Mouse (Mus musculus): ENCODE results near the gene Tab1. TPM values are rescaled to one million over a fixed set of nuclear protein-coding genes. Genes with fewer than 3 reads are reported as not detected.
A peak's percentile ranks its signal among the peaks of the same experiment; 100 is the strongest.

Gene Tab1
- polyA plus RNA-seq, 1 experiment from 2014 or later = 47.5 TPM

DNA sequence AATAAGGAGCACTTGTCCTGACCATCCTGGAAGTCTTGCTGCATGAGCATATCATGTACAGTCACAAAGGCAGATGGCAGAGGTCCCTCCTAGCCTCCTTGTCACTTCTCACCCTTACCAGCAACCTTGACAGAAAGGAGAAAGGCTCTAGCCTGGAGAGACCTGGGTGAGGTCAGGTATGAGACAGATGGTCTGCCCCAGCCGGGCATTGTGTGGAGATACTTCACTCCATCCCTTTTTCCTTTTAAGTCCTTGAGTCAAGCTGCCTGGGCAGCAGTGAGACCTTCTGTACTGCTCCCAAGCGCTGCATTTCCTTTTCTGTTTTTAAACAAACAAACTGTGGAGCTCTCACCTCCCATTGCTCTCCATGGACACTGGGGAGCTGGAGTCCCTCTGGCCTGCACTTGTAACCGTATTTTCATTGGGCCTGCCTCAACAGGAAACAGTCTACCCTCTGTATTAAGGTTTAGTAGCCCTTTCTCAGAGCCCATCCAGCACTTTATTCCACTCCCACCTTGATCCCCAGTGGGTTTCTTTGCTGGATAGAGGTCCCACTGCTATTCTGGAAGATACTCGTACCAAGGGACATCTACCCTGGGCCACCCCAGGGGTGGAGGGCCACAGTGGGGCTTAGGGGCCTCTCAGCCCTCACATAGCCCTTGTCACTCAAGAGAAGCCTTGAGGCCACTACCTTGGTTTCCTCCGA lies 25.2 kb downstream of the Tab1 start:
- no peak overlapping the region for H3K4me2 ChIP-seq (replicated peaks)
- H3K4me1 ChIP-seq = peaks cover 35% of the 10 kb centered on the region
- no peak for ATAC-seq (ENCODE audit: insufficient number of reproducible peaks, insufficient read depth, low FRiP score, low TSS enrichment)
- peaks cover 90% of the 10 kb centered on the region for H3K36me3 ChIP-seq
- no peak overlapping the region for H3K9ac ChIP-seq
- 49% methylated on average over 5 of the region's 5 CpGs for WGBS
- no peaks in the 10 kb centered on the region for H3K27me3 ChIP-seq
- no peak overlapping the region for H3K4me3 ChIP-seq
- no peaks in the 10 kb centered on the region for H3K9me3 ChIP-seq
- H3K27ac ChIP-seq = peak overlapping the region; percentile 91; the same call in 1 of the 2 replicates

DNA sequence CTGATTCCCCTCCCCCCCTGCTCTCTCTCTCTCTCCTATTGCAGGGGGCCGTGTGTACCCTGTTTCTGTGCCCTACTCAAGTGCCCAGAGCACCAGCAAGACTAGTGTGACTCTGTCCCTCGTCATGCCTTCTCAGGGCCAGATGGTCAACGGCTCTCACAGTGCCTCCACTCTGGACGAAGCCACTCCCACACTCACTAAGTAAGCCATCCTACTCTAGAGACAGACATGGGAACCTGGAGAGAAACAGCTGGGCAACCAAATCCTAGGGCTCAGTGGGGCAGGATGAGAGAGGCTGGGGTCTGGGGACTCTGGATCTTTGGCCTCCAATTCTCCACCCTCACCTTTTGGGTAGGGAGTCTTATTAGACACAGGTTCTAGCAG lies 25.8 kb downstream of the Tab1 start:
- Histone ChIP-seq H3K9me3 (no peaks in the 10 kb centered on the region), H3K27ac (peak overlapping the region; percentile 91), H3K4me1 (peaks cover 35% of the 10 kb centered on the region), H3K27me3 (no peaks in the 10 kb centered on the region), H3K4me3 (no peak overlapping the region), H3K9ac (no peak overlapping the region), H3K36me3 (peaks cover 85% of the 10 kb centered on the region), H3K4me2 (replicated peaks) (no peak overlapping the region)
- WGBS = 33% methylated on average over 4 of the region's 4 CpGs
- no peak for ATAC-seq (ENCODE audit: insufficient number of reproducible peaks, insufficient read depth, low FRiP score, low TSS enrichment)

DNA sequence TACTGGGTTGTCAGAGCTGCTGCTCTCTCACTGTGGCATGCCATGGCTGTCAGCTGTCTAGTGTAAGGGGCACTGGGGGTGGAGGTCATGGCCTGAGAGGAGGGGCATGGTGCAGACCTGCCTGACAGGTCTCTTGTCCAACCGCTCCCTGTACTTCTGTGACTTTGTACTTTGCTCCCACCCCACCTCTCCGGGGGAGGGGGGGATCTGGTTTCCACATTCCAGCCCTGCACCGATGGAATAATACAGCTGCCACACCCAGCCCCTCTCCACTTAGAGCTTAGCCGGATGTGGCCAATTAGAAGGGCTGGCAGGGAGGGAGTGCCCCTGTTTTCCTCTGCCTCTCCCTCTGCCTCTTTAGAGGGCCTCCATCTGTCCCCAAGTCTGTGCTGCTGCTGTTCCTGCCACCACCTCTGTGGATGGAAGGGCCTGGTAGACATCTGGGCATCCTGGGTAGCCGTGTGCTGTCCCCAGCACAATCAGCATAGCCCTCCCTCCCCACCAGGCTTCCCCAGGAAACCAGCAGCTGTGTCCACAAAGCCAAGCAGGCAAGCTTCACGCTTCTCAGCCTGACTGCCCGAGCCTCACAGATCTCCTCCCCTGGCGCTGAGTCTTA lies 26.5 kb downstream of the Tab1 start:
- no peaks in the 10 kb centered on the region for H3K9me3 ChIP-seq
- H3K4me3 ChIP-seq = no peak overlapping the region
- H3K4me2 ChIP-seq (replicated peaks) = no peak overlapping the region
- H3K36me3 ChIP-seq = peaks cover 78% of the 10 kb centered on the region
- H3K9ac ChIP-seq = peak overlapping the region; percentile 38; the same call in 1 of the 2 replicates
- peak; percentile 75 for ATAC-seq (ENCODE audit: insufficient number of reproducible peaks, insufficient read depth, low FRiP score, low TSS enrichment)
- H3K27ac ChIP-seq = peak overlapping the region; percentile 91
- 7% methylated on average over 8 of the region's 8 CpGs for WGBS
- no peaks in the 10 kb centered on the region for H3K27me3 ChIP-seq
- peaks cover 35% of the 10 kb centered on the region for H3K4me1 ChIP-seq

DNA sequence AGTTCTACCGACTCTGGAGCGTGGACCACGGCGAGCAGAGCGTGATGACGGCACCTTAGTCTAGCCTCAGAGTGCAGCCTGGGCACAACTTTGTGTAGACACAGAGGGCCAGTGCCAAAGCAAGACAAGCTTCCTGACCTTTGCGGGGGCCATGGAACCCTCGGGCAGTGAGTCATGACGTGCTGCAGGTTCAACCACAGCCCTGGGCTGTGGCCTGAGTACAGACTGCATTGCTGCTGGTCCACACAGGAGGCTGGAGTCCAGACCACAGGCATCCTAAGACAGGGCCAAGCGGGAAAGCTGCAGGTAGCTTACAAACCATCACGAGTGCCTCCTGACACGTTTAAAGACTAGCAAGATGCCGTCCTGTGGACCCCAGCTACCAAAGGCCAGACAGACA lies 27.3 kb downstream of the Tab1 start:
- WGBS = 87% methylated on average over 13 of the region's 13 CpGs
- H3K27ac ChIP-seq = peak overlapping the region; percentile 91
- ATAC-seq (ENCODE audit: insufficient number of reproducible peaks, insufficient read depth, low FRiP score, low TSS enrichment) = no peak
- H3K4me2 ChIP-seq (replicated peaks) = no peak overlapping the region
- no peak overlapping the region for H3K4me3 ChIP-seq
- peaks cover 35% of the 10 kb centered on the region for H3K4me1 ChIP-seq
- H3K9ac ChIP-seq = no peak overlapping the region; the same call in 1 of the 2 replicates
- no peaks in the 10 kb centered on the region for H3K27me3 ChIP-seq
- H3K9me3 ChIP-seq = no peaks in the 10 kb centered on the region
- peaks cover 70% of the 10 kb centered on the region for H3K36me3 ChIP-seq

DNA sequence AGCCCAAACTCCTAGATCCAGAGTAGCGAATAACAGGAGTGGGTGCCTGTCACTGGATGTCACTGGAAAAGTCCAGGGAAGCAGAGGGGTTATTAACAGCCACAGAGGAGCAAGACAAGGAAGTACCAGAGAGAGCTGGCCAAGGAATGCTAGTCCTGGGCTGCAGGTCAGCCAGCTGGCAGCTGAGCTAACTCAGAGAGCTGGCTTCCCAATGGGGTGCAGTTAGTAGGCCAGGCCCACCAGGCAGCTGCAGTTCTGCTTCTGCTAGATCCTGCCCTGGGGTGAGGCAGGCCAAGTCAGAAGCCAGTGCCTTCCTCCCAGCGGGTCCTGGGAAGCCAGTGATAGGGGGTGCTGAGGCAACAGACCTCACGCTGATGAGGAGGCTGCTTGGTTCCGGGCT lies 27.8 kb downstream of the Tab1 start:
- 94% methylated on average over 4 of the region's 4 CpGs for WGBS
- H3K4me2 ChIP-seq (replicated peaks) = no peak overlapping the region
- no peak overlapping the region for H3K9ac ChIP-seq
- no peaks in the 10 kb centered on the region for H3K27me3 ChIP-seq
- no peak overlapping the region for H3K4me3 ChIP-seq
- peak overlapping the region; percentile 91; the same call in 1 of the 2 replicates for H3K27ac ChIP-seq
- no peak for ATAC-seq (ENCODE audit: insufficient number of reproducible peaks, insufficient read depth, low FRiP score, low TSS enrichment)
- H3K9me3 ChIP-seq = no peaks in the 10 kb centered on the region
- H3K36me3 ChIP-seq = peaks cover 65% of the 10 kb centered on the region
- peaks cover 35% of the 10 kb centered on the region for H3K4me1 ChIP-seq

DNA sequence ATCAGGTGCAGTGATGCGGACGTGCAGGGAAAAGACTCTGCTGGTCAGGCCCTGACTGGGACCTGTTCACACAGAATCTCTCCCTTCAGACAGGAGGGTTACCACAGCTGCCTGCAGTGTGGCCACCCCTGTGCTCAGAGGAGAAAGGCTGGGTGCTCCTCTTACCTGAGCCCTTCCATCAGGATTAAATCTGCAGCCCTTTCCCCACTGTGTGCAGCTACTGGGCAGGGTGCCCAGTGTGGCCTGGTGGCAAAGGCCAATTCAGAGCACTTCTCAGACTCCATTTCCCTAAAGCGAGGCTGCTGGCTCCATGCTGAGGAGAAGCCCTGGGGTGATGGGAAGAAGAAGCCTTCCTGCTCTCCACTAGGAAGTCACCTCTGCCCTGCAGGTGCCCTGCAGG lies 28.3 kb downstream of the Tab1 start:
- WGBS = 91% methylated on average over 3 of the region's 3 CpGs
- no peaks in the 10 kb centered on the region for H3K27me3 ChIP-seq
- H3K4me1 ChIP-seq = peaks cover 35% of the 10 kb centered on the region
- no peaks in the 10 kb centered on the region for H3K9me3 ChIP-seq
- H3K36me3 ChIP-seq = peaks cover 60% of the 10 kb centered on the region
- no peak for ATAC-seq (ENCODE audit: insufficient number of reproducible peaks, insufficient read depth, low FRiP score, low TSS enrichment)
- no peak overlapping the region for H3K27ac ChIP-seq
- no peak overlapping the region for H3K4me3 ChIP-seq
- H3K9ac ChIP-seq = no peak overlapping the region
- H3K4me2 ChIP-seq (replicated peaks) = no peak overlapping the region

DNA sequence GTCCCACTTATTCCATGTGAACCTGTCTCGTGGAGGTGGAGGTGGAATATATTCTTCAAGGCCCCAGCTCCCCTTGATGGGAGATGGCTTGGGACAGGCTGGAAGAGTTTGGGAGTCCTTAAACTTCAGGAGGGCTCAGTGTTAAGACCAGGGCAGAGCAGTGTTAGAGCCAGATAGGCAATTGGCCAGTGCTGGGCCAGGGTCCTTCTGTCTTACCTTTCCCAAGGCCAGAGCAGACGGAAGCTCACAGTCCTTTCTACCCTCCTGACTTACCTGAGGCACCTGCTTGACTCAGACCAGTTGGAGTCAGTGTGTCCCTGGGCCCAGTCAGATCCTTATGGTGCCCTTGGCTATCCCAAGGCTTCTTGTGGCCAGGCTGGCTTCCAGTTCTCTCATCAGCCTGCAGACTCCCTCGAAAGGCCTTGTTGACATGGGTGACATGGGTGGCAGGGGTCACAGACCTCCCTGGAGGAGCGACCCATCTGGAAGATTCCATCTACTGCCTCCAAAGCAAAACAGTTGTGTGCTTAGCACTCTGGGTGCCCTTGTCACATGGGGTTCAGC lies 29.6 kb downstream of the Tab1 start:
- no peak for ATAC-seq (ENCODE audit: insufficient number of reproducible peaks, insufficient read depth, low FRiP score, low TSS enrichment)

DNA sequence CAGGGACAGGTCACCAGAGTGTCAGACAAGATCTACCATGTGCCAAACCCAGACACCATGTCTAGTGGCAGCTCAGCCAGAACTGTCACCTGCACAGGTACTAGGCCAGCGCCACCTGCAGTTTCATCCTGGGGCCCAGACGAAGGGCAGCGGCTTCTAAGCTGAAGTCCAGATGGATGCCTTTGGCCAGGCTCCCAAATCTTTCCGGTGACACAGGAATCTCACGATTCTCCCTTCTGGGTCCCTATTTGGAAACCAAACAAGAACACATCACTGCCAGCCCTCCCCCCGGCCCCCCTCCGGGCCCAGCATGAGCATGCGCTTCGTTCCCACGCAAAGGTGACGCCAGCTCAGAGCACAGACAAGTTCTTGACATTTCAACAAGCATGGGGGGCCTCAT lies 30.3 kb downstream of the Tab1 start:
- 89% methylated on average over 11 of the region's 11 CpGs for WGBS
- Histone ChIP-seq H3K36me3 (peaks cover 42% of the 10 kb centered on the region), H3K4me1 (peaks cover 28% of the 10 kb centered on the region), H3K9ac (no peak overlapping the region), H3K27me3 (no peaks in the 10 kb centered on the region), H3K9me3 (no peaks in the 10 kb centered on the region), H3K27ac (no peak overlapping the region), H3K4me2 (replicated peaks) (no peak overlapping the region), H3K4me3 (no peak overlapping the region)
- no peak for ATAC-seq (ENCODE audit: insufficient number of reproducible peaks, insufficient read depth, low FRiP score, low TSS enrichment)

More for the DNA sequence above, 29.6 kb downstream of the Tab1 start:
- H3K36me3 ChIP-seq = peaks cover 50% of the 10 kb centered on the region
- peaks cover 35% of the 10 kb centered on the region for H3K4me1 ChIP-seq
- no peaks in the 10 kb centered on the region for H3K27me3 ChIP-seq
- H3K27ac ChIP-seq = no peak overlapping the region
- WGBS = 81% methylated on average over 4 of the region's 4 CpGs
- no peak overlapping the region for H3K4me2 ChIP-seq (replicated peaks)
- H3K4me3 ChIP-seq = no peak overlapping the region
- no peak overlapping the region for H3K9ac ChIP-seq
- no peaks in the 10 kb centered on the region for H3K9me3 ChIP-seq

DNA sequence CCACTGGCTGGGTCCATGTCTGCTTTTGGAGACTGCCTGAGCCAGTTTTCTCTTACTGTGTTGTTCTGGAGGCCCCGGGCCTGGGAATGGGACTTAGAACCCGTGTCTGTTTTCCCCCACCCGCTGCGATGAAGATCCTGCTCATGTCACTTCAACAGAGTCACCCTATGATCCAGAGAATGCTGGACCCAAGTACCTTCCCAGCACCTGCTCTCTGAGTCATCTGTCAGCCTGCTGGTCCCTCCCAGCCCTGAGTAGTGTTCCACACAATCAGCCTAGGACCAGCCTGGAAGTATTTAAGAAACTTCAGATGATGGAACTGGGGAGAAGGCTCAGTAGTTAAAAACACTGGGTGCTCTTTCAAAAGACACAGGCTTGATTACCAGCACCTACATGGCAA lies 30.8 kb downstream of the Tab1 start:
- Histone ChIP-seq H3K4me2 (replicated peaks) (no peak overlapping the region), H3K9ac (no peak overlapping the region), H3K4me1 (peaks cover 23% of the 10 kb centered on the region), H3K27me3 (no peaks in the 10 kb centered on the region), H3K9me3 (no peaks in the 10 kb centered on the region), H3K4me3 (no peak overlapping the region), H3K36me3 (peaks cover 38% of the 10 kb centered on the region), H3K27ac (no peak overlapping the region)
- no peak for ATAC-seq (ENCODE audit: insufficient number of reproducible peaks, insufficient read depth, low FRiP score, low TSS enrichment)
- 91% methylated on average over 4 of the region's 4 CpGs for WGBS

DNA sequence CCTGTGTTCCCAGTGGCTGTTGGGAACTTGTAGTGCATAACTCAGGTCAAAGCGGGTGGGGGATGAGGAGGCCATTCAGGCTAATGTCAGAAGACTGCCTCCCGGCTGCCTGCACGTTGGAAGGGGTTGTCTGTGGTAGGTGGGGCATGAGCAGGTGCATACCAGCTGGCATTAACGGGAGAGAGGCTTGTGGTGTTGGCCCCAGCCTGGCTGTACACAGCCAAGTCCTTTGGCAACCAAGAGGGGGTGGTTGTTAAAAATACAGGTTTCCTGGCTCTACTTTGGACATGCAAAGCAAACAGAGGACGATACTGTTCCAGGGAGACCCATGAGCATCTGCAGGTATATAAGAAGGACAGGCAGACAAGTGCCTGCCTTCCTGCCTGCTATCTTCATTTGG lies 32.5 kb downstream of the Tab1 start:
- Histone ChIP-seq H3K27me3 (no peaks in the 10 kb centered on the region), H3K36me3 (peaks cover 25% of the 10 kb centered on the region), H3K9me3 (no peaks in the 10 kb centered on the region), H3K27ac (no peak overlapping the region), H3K4me3 (no peak overlapping the region), H3K4me2 (replicated peaks) (no peak overlapping the region), H3K4me1 (peaks cover 6% of the 10 kb centered on the region), H3K9ac (no peak overlapping the region)
- WGBS = 53% methylated on average over 5 of the region's 5 CpGs
- ATAC-seq (ENCODE audit: insufficient number of reproducible peaks, insufficient read depth, low FRiP score, low TSS enrichment) = no peak

DNA sequence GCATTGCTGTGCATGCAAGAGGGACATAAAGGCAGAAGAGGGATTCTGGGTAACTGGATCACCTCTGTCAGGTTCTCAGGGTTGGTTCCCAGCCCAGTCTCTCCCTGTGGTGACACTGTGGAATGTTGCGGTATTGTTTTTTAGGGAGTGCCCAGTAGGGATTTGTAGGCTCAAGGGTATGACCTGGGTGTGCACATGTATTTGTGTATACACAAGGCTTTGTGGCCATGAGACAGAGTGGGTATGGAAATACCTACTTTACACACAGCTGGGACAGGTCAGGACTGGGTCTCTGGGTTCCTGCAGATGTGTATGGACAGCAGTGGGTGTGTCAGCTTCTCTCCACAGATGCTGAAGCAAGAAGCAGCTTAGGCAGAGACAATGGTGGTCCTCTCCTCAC lies 36.6 kb downstream of the Tab1 start:
- H3K4me1 ChIP-seq = peaks cover 18% of the 10 kb centered on the region
- no peak for ATAC-seq (ENCODE audit: insufficient number of reproducible peaks, insufficient read depth, low FRiP score, low TSS enrichment)
- no peaks in the 10 kb centered on the region for H3K27me3 ChIP-seq
- H3K9me3 ChIP-seq = no peaks in the 10 kb centered on the region
- H3K27ac ChIP-seq = no peak overlapping the region
- H3K4me2 ChIP-seq (replicated peaks) = no peak overlapping the region
- H3K4me3 ChIP-seq = no peak overlapping the region
- no peak overlapping the region for H3K9ac ChIP-seq
- WGBS = 77% methylated on average over 1 of the region's 1 CpGs
- no peaks in the 10 kb centered on the region for H3K36me3 ChIP-seq

DNA sequence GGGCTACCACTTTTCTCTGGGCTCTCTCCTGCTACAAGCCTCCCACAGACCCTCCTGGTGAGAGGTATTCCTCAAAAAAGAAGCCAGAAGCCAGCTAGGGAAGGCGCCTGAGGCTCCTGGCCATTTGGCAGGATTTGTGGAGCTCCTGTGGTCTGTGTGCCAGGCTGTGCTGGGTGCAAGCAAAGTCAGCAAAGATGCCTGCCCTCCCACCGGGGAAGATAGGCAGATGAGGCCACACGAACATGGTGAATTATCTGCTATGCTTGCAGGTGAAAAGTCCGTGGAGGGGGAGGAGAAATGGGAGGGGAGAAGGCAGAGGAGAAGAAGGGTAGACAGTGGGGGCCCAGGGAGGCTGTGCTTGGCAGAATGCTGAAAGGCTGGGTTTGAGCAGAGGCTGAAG lies 37.4 kb downstream of the Tab1 start:
- H3K9me3 ChIP-seq = no peaks in the 10 kb centered on the region
- no peak for ATAC-seq (ENCODE audit: insufficient number of reproducible peaks, insufficient read depth, low FRiP score, low TSS enrichment)
- H3K27me3 ChIP-seq = no peaks in the 10 kb centered on the region
- peaks cover 26% of the 10 kb centered on the region for H3K4me1 ChIP-seq
- 46% methylated on average over 4 of the region's 4 CpGs for WGBS
- no peak overlapping the region for H3K4me3 ChIP-seq
- H3K4me2 ChIP-seq (replicated peaks) = no peak overlapping the region
- no peak overlapping the region for H3K27ac ChIP-seq
- no peak overlapping the region for H3K9ac ChIP-seq
- no peaks in the 10 kb centered on the region for H3K36me3 ChIP-seq
